Mouse (Mus musculus) CH12.LX (cell line): ENCODE measurements around the gene Neurog1. TPM values are rescaled to one million over a fixed set of nuclear protein-coding genes. Genes with fewer than 3 reads are reported as not detected.

Source experiments
- DNase-seq: peaks from one replicate; pipeline ENCODE4 v3.0.0-alpha.2; 2013; ENCODE audit errors: extremely low read depth
- H3K27ac ChIP-seq: 2 replicates; pipeline ENCODE4 v1.5.1; 2012; ENCODE audit warnings: low read depth, mild to moderate bottlenecking, control low read depth, moderate library complexity; ENCODE audit not compliant: insufficient read depth
- H3K27me3 ChIP-seq: replicated peaks from 2 replicates; pipeline ENCODE3; 2012; ENCODE audit warnings: inconsistent platforms
- H3K36me3 ChIP-seq, 2 experiments: replicated peaks in 1 of 2; 2 replicates each; pipeline versions ENCODE3 to v1.6.1; 2012; ENCODE audit warnings: inconsistent platforms in 1 of 2, low read length in 1 of 2, mild to moderate bottlenecking in 1 of 2, mixed read lengths in 1 of 2, moderate library complexity in 1 of 2; ENCODE audit not compliant: control insufficient read depth in 1 of 2, insufficient read depth in 1 of 2
- H3K4me1 ChIP-seq, 2 experiments: 2 replicates each; pipeline ENCODE4 v1.6.1; 2012; ENCODE audit warnings: inconsistent platforms in 1 of 2, moderate library complexity in 1 of 2; ENCODE audit not compliant: insufficient read depth in 2 of 2, control insufficient read depth in 1 of 2
- H3K4me2 ChIP-seq: 2 replicates; pipeline ENCODE4 v1.6.1; 2012; ENCODE audit warnings: low read depth, mild to moderate bottlenecking, control low read depth; ENCODE audit not compliant: poor library complexity, insufficient read depth, severe bottlenecking
- H3K4me3 ChIP-seq, 3 experiments: fragments of 150-350 bp in 1 of 3; sonication (generic) in 1 of 3; replicated peaks in 1 of 3; 2 replicates each; pipeline versions ENCODE3 to v1.5.1; 2011 to 2012; ENCODE audit warnings: low read depth in 2 of 3, low read length in 2 of 3, mild to moderate bottlenecking in 2 of 3, moderate library complexity in 2 of 3, control low read depth in 1 of 3, improper control_type of control experiment in 1 of 3, inconsistent platforms in 1 of 3, mixed read lengths in 1 of 3; ENCODE audit not compliant: poor library complexity in 1 of 3
- H3K79me2 ChIP-seq: replicated peaks from 2 replicates; pipeline ENCODE4 v1.6.1; 2012; ENCODE audit warnings: mild to moderate bottlenecking, moderate library complexity; ENCODE audit not compliant: control insufficient read depth, poor library complexity, insufficient read depth, severe bottlenecking; ENCODE audit errors: extremely low read depth
- H3K9ac ChIP-seq: 2 replicates; pipeline ENCODE4 v1.6.1; 2012; ENCODE audit warnings: low read depth, mild to moderate bottlenecking, control low read depth, moderate library complexity; ENCODE audit not compliant: insufficient read depth
- H3K9me3 ChIP-seq: replicated peaks from 2 replicates; pipeline ENCODE3; 2012; ENCODE audit warnings: low read length, inconsistent platforms, mixed read lengths
- CHD1 ChIP-seq: IDR thresholded peaks from 2 replicates; pipeline ENCODE4 v1.6.1; 2012; ENCODE audit warnings: low read depth, low read length, improper control_type of control experiment, inconsistent platforms
- CHD2 ChIP-seq: IDR thresholded peaks from 2 replicates; pipeline ENCODE4 v1.6.1; 2011; ENCODE audit warnings: low read length, improper control_type of control experiment
- E2F4 ChIP-seq: IDR thresholded peaks from 2 replicates; pipeline ENCODE4 v1.6.1; 2011; ENCODE audit warnings: low read depth, low read length, improper control_type of control experiment; ENCODE audit not compliant: insufficient replicate concordance
- ELF1 ChIP-seq: IDR thresholded peaks from 2 replicates; pipeline ENCODE4 v1.6.1; 2014; ENCODE audit warnings: low read depth, mild to moderate bottlenecking, inconsistent platforms, low read length, improper control_type of control experiment
- HCFC1 ChIP-seq: IDR thresholded peaks from 2 replicates; pipeline ENCODE4 v1.6.1; 2012; ENCODE audit warnings: low read depth, mild to moderate bottlenecking, inconsistent platforms, low read length, improper control_type of control experiment
- IRF4 ChIP-seq: IDR thresholded peaks from 2 replicates; pipeline ENCODE4 v1.6.1; 2014; ENCODE audit warnings: low read depth, mild to moderate bottlenecking, inconsistent platforms, low read length, improper control_type of control experiment
- JUN ChIP-seq: IDR thresholded peaks from 2 replicates; pipeline ENCODE4 v1.6.1; 2011; ENCODE audit warnings: low read depth, mild to moderate bottlenecking, low read length, improper control_type of control experiment, moderate library complexity; ENCODE audit not compliant: insufficient read depth
- KAT2A ChIP-seq: IDR thresholded peaks from 2 replicates; pipeline ENCODE4 v1.6.1; 2012; ENCODE audit warnings: low read length, improper control_type of control experiment, inconsistent platforms; ENCODE audit not compliant: insufficient replicate concordance
- MAFK ChIP-seq: IDR thresholded peaks from 2 replicates; pipeline ENCODE4 v1.6.1; 2011; ENCODE audit warnings: low read length, improper control_type of control experiment; ENCODE audit not compliant: insufficient replicate concordance
- MAX ChIP-seq: IDR thresholded peaks from 2 replicates; pipeline ENCODE4 v1.6.1; 2011; ENCODE audit warnings: low read length, improper control_type of control experiment
- NELFE ChIP-seq: IDR thresholded peaks from 2 replicates; pipeline ENCODE4 v1.6.1; 2011; ENCODE audit warnings: low read depth, low read length, improper control_type of control experiment
- PAX5 ChIP-seq: IDR thresholded peaks from 2 replicates; pipeline ENCODE4 v1.6.1; 2012; ENCODE audit warnings: low read length, inconsistent platforms, mixed read lengths
- POLR2A ChIP-seq: IDR thresholded peaks from 2 replicates; pipeline ENCODE4 v1.6.1; 2011; ENCODE audit warnings: low read depth, mild to moderate bottlenecking, improper control_type of control experiment, low read length
- RAD21 ChIP-seq: IDR thresholded peaks from 2 replicates; pipeline ENCODE4 v1.6.1; 2011; ENCODE audit warnings: low read depth, mild to moderate bottlenecking, low read length, improper control_type of control experiment, moderate library complexity
- RCOR1 ChIP-seq: conservative IDR thresholded peaks from 2 replicates; pipeline ENCODE4 v1.6.1; 2012; ENCODE audit warnings: low read depth, mild to moderate bottlenecking, inconsistent platforms, low read length, improper control_type of control experiment
- SIN3A ChIP-seq: IDR thresholded peaks from 2 replicates; pipeline ENCODE4 v1.6.1; 2012; ENCODE audit warnings: low read length, improper control_type of control experiment, inconsistent platforms
- SMC3 ChIP-seq: IDR thresholded peaks from 2 replicates; pipeline ENCODE4 v1.6.1; 2011; ENCODE audit warnings: low read depth, low read length, improper control_type of control experiment
- TBP ChIP-seq: conservative IDR thresholded peaks from 2 replicates; pipeline ENCODE4 v1.6.1; 2011; ENCODE audit warnings: low read depth, low read length, improper control_type of control experiment
- TCF12 ChIP-seq: IDR thresholded peaks from 2 replicates; pipeline ENCODE4 v1.6.1; 2014; ENCODE audit warnings: low read depth, mild to moderate bottlenecking, inconsistent platforms, low read length, improper control_type of control experiment
- UBTF ChIP-seq: IDR thresholded peaks from 2 replicates; pipeline ENCODE4 v1.6.1; 2012; ENCODE audit warnings: low read depth, mild to moderate bottlenecking, inconsistent platforms, low read length, improper control_type of control experiment, moderate library complexity
- USF1 ChIP-seq: IDR thresholded peaks from 2 replicates; pipeline ENCODE4 v1.6.1; 2014; ENCODE audit warnings: low read depth, mild to moderate bottlenecking, inconsistent platforms, low read length, improper control_type of control experiment
- USF2 ChIP-seq: conservative IDR thresholded peaks from 2 replicates; pipeline ENCODE4 v1.6.1; 2011; ENCODE audit warnings: low read depth, low read length, improper control_type of control experiment
- ZKSCAN1 ChIP-seq: IDR thresholded peaks from 2 replicates; pipeline ENCODE4 v1.6.1; 2012; ENCODE audit warnings: low read depth, inconsistent platforms, low read length, improper control_type of control experiment, borderline replicate concordance
- ZMIZ1 ChIP-seq: IDR thresholded peaks from 2 replicates; pipeline ENCODE4 v1.6.1; 2012; ENCODE audit warnings: low read depth, mild to moderate bottlenecking, inconsistent platforms, low read length, improper control_type of control experiment
- dilution Hi-C: fragments of 300-500 bp; cut with MboI; formaldehyde crosslinking; loops from 2 replicates; pipeline ENCODE4 v1.14.3; 2020; ENCODE audit warnings: low sequenced_read_pairs; ENCODE audit not compliant: extremely low pct_unique_long_range_greater_than_20kb, extremely low pct_ligation_motif_present
- in situ Hi-C: fragments of 300-500 bp; cut with MboI; formaldehyde crosslinking; loops from 3 replicates; pipeline ENCODE4 v1.14.3; 2019; ENCODE audit warnings: low sequenced_read_pairs, low pct_ligation_motif_present, low pct_unique_long_range_greater_than_20kb, mixed read lengths
- polyA plus RNA-seq: library from polyadenylated mRNA; unstranded; fragments of >175 nt; gene quantifications from 2 replicates; pipeline ENCODE4 v1.2.1, GENCODE M21; 2012; ENCODE audit warnings: low read depth; ENCODE audit not compliant: insufficient read length
- total RNA-seq, 2 experiments: library from RNA; depleted of rRNA; stranded (reverse); fragments of 300-350 nt in 1 of 2; fragments of >200 nt in 1 of 2; gene quantifications; 2 replicates each; pipeline ENCODE4 v1.2.3; 2012 to 2014

The Neurog1 gene
- total and polyA plus RNA-seq, 3 experiments, result not detected

DNA sequence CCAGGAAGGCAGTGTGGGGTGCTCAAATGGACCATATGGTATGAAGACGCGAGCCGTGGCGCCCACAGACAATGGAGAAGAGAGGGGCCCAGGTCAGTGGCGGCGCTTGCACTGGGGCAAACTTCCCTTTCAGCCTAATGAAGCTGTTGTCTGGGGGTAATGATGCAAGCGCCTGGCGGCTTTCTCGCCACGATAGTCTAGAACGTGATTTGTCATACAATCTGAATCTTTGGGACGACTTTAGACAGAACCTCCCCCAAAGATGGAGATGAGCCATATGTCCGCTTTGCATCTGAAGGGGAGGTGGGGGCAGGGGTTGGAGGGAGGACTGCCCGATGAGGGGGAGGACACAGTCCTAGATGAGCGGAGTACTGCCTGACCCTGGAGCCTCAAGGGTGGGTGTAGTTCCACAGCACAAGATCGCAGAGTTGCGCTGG is 8.4 kb upstream of the Neurog1 start:
- H3K27me3 ChIP-seq, result peaks cover 16% of the 10 kb centered on the region
- no peaks in the 10 kb centered on the region for H3K36me3 ChIP-seq
- dilution Hi-C loops (no loop called here), in situ Hi-C loops (no loop called here)
- DNase-seq, result no peak
- H3K4me1 ChIP-seq, result peaks cover 6 to 11% of the 10 kb centered on the region in 2 experiments; a peak in 2 of 4 replicates
- no peak overlapping the region for H3K4me2 ChIP-seq
- TF ChIP-seq HCFC1 (no peak), JUN (no peak), UBTF (no peak), CHD1 (no peak), PAX5 (no peak), POLR2A (no peak), TCF12 (no peak), NELFE (no peak), ELF1 (no peak), CHD2 (no peak), SIN3A (no peak), RAD21 (no peak), RCOR1 (no peak)
- H3K79me2 ChIP-seq, result no peaks in the 10 kb centered on the region
- H3K4me3 ChIP-seq, result no peak overlapping the region
- peaks cover 11% of the 10 kb centered on the region for H3K9me3 ChIP-seq
- no peak overlapping the region for H3K9ac ChIP-seq
- H3K27ac ChIP-seq, result no peak overlapping the region

DNA sequence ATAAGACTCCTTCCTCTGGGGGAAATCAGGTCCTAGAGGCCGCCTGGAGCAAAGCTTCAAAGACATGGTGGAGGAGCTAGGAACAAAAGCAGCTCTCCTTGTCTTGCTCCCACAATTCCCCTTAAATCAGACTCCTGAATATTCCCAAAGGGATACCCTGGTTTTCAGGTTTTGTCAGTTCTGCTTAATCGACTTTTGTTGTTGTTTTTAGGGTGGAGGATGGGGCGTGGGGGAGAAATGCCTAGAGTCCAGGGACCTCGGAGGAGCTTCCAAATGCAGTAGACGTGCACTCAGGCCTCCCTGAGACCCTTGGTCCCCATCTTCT is 7.9 kb upstream of the Neurog1 start:
- dilution Hi-C loops (no loop called here), in situ Hi-C loops (no loop called here)
- H3K9ac ChIP-seq, result no peak overlapping the region

More for the DNA sequence above, 7.9 kb upstream of the Neurog1 start:
- no peak overlapping the region for H3K27ac ChIP-seq
- no peaks in the 10 kb centered on the region for H3K36me3 ChIP-seq
- H3K79me2 ChIP-seq, result no peaks in the 10 kb centered on the region
- H3K4me3 ChIP-seq, result no peak overlapping the region
- no peak overlapping the region for H3K4me2 ChIP-seq
- no peak for DNase-seq
- peaks cover 19% of the 10 kb centered on the region for H3K27me3 ChIP-seq
- peaks cover 8% of the 10 kb centered on the region for H3K9me3 ChIP-seq
- no peak for TF ChIP-seq MAX
- TF ChIP-seq UBTF, result no peak
- no peak for TF ChIP-seq SMC3
- TF ChIP-seq TBP, result no peak
- no peak for TF ChIP-seq KAT2A
- TF ChIP-seq MAFK, result no peak
- TF ChIP-seq SIN3A, result no peak
- TF ChIP-seq JUN, result no peak
- no peak for TF ChIP-seq ZKSCAN1
- TF ChIP-seq POLR2A, result no peak
- no peak for TF ChIP-seq IRF4
- no peak for TF ChIP-seq CHD2
- TF ChIP-seq NELFE, result no peak
- TF ChIP-seq ZMIZ1, result no peak
- TF ChIP-seq USF1, result no peak
- no peak for TF ChIP-seq USF2
- TF ChIP-seq RCOR1, result no peak
- no peak for TF ChIP-seq E2F4
- TF ChIP-seq, all 38 proteins: peak for 0
- H3K4me1 ChIP-seq, result peaks cover 6 to 11% of the 10 kb centered on the region in 2 experiments; a peak in 2 of 4 replicates
